Mouse (Mus musculus): Measurements from ENCODE around the gene Sfn.

GRCm38 (mm10) chr4:133634043-133634410 is 32.1 kb upstream of the Sfn start:
- no peak for TF ChIP-seq CTCF (IDR thresholded peaks at IDR 0.05; ENCODE audit: low read depth)
- TF ChIP-seq EP300 (IDR thresholded peaks at IDR 0.05; ENCODE audit: low read depth): no peak

Data from liver, postnatal 0 days (tissue).